Mouse (Mus musculus) naive thymus-derived CD4-positive, alpha-beta T cell, adult 2 months (primary cell): Measurements from ENCODE around the gene Zfp341.
A peak's percentile ranks its signal among the peaks of the same experiment; 100 is the strongest.

ENCODE experiments used
- DNase-seq: peaks from one replicate; pipeline ENCODE4 v3.0.0-alpha.2; 2011; ENCODE audit warnings: low read depth

Gene Zfp341

DNA sequence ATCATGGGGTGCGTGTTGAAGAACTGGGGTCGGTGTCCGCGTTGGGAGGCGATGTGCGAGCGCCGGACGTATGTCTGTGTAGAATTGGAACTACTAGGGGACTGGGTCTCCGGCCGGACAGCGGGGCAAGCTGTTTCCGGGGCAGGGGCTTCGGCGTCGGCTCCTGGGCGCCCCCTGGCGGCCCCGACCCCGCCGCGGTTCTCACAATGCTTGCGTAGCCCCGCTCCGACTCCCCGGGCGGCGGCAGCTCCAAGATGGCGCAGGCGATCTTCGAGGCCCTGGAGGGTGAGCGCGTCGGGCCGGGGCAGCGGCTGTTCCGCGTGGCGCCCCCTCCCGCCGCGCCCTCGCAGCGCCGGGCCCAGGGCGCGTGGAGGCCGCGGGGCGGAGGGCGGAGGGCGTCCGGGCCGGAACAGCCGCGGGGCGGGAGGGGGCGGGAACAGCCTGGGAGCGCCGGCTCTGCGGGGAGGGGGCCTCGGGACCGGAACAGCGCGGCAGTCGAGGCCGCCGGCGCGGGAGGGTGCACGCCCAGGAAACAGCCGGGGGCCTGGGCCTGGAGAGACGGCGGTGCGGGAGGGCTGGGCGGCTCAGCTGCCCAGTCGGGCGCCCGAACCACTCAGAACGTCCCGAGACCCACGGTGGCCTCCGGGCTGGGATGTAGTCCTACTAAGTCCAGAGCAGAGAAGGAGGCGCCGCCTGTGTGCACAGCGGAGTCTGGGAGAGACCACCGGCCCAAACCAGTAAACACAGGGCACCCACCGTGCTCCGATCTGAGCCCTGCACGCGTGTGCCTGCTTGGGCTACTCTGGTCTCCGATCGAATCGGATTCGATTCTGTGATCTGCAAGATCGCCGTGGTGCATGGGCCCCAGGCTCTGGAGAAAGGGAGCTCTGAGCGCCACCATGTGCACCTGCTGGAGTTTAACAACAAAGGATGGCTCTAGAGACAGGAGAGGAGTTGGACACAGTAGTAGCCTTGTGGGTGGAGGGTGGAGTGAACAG, at the start of gene Zfp341, which contains the start of gene 4930519P11Rik:
Gene Zfp341 (plus strand): TSS at position 180 of the 998 bp plus-strand sequence.
Gene 4930519P11Rik (minus strand): TSS at position 320 of the 998 bp plus-strand sequence.
- DNase-seq, result peak; percentile 94

DNA sequence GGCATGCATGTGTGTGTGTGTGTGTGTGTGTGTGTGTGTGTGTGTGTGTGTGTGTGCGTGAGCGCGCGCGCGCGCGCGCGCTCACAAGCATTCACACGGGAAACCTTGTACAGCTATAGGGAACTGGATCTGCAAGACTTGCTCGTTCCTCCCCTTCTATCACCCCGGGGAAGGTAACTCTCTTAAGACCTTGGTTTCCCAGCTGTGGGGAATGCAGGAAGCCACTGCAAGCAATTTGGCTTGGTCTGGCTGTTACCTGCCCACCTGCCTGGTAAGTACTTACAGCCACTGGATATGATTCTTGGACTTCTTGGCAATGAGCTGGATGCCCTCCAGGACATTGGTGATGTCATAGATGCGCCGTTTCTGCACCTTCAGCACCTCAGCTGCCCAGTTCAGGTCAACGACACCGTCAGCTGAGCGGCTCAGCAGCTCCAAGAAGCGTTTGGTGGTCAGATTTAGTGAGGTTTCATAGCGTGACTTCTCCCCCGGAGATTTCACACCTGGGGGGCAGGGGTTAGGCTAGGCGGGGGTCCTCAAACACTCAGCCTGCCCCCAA, 49.4 kb upstream of the Zfp341 start:
- no peak for DNase-seq

DNA sequence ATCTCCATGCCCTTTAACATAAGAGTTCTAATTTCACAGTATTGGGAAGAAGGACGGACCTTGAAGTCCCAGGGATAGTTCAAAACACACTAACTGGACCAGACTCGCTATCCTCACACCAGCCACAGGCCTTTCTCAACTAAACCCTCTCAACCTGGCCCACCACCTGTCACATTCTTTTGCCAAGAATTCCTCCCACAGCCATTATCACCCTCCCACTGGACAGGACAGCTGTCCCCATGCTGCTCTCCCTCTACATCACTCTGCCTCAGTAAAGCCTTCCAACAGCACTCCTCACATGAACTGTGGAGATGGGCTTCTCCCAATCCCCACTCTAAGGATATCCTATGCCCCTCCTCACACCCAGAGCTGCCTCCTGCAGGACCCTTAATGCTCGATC, 47.5 kb upstream of the Zfp341 start:
- DNase-seq, result no peak

DNA sequence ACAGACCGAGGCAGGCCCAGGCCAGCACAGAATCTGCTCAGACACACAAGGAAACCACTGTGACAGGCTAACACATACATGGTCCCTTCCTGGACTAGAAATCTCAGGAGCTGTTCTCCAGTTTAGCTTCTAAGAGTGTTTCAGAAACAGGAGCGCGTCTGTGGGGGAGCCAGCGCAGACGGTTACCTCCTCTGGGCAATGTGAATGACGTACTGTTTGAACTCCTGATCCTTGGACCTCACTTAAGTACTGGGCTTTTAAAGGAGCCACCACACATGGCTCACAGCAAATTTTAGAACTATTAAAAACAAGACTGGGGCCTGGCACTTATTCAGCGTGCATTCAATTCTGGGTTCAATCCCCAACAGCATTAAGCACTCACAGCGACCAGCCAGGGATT, 46.5 kb upstream of the Zfp341 start:
- no peak for DNase-seq

DNA sequence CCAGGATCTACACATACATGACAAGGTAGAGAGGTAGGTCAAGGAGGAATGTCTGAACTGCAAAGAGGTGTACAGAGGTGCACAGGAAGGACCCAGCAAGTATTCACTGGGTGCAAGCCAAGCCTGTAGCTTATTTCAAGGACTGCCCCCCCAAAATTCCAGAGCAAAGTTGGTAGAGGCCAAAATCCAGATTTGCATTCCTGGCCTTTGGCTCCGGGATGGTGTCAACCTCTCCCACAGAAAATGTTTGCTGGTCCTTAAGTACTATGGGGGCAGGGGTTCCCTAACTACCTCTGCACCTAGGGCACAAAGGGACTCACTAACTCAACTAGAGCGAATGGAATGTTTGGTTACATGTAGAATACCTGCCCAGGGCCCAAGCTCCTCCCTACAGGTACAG, 45.3 kb upstream of the Zfp341 start:
- DNase-seq, result no peak

DNA sequence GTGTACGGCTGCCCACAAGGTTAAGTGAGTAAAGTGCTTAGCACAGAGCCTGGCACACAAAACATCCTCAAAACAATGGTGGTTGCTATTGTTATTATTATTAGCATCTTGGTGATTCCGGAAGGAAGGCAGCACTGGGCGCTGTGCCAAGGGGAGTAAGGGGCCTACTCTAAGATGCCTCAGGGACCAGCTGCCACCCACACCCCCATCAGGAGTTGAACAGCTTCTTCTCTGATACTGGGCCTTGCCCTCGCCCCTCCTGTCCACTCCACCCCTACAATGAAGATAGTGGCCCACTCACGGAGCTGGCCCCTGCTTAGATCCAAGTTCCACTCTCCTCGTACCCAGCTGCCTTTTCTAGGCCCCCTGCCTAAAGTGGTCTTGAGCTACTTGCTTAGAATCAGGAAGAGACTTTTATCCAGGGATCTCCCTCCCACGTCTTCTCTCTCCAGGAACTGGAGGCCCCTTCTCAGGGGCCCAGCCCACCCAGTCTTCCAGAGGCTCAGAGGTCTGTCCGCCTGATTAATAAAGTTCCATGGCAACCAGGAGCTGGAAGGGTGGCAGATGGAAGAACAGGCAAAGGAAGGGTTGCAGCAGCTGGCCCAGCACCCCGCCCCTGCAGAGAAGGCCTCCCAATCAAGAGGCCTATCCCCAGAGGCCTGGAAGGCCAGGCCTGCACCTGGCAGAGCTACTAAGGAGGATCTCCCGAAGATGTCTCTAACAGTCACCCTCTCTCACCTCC, 44.6 kb upstream of the Zfp341 start:
- DNase-seq, result no peak

DNA sequence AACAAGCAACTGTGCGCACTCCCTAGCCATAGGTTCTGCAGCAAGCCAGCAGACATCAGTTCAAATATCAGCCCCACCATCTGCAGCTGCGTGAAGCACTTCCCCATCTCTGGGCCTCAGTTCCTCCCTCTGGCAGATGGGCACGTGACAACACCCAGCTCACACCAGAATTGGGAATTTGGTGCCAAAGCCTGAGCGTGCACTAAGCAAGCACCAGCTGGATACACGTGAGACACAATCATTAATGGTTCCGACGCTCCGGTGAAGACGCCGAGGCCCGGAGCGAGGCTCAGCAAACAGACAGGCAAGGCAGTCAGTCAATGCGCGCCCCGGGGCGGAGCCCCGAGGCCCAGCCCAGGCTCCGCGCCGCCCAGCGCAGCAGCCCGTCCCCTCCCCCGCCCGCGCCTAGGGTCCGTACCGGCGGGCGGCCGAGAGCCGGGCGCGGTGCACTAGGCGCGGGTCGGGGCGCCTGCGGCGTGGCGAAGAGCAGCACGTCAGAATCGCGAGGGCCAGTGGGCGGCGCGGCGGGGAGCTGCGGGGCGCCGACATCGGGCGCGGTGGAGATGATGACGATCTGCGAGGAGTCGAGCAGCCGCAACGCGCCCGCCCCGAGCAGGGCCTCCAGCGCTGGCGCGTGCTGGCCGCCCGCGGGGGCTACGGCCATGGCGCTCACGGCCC, 43.9 kb upstream of the Zfp341 start:
- DNase-seq, result peak; percentile 73

- peak; percentile 95 for DNase-seq
Observed at GRCm38 (mm10) chr2:154569836-154570286, 43.2 kb upstream of the Zfp341 start, which contains the start of gene E2f1. TSS of gene E2f1 (minus strand) at chr2:154569892.

- DNase-seq, result peak; percentile 26
Observed at GRCm38 (mm10) chr2:154570666-154571065, 42.4 kb upstream of the Zfp341 start.

DNA sequence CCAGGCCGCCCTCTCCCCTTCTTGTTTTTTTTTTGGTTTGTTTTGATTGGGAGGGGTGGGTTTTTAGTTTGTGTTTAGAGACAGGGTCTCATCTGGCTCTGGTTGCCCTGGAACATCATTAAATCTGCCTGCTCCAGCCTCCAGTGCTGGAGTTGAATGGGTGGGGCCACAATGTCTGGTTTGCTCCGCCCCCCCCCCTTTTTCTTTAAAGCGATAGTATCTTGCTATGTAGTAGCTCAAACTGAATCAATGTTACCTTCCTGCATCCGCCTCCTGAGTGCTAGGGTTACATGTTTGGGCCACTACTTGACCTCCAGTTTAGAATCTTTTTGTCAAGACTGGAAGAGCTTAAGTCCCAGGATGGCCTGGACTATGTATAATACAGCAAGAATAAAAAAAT, 41.8 kb upstream of the Zfp341 start:
- DNase-seq, result peak; percentile 18

DNA sequence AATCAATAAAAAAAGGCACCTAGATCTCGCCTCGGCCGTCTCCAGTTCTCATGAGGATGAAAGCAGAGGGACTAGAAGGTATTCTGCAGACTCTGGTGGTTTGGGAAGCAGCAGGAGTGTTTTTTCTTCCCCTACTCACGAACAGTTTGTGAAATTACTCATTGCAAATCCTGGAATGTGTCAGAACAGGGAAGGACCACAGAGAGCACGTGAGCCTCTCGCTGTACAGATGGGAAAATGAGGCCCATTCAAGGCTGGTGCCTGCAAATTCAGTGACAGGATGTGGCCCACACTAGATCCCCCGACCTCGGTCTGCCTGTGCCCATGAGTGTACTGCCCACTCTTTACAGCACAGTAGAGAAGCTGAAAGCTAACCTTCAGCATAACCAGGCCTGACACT, 41.1 kb upstream of the Zfp341 start:
- no peak for DNase-seq

GRCm38 (mm10) chr2:154572996-154573395, 40.1 kb upstream of the Zfp341 start:
- no peak for DNase-seq

DNA sequence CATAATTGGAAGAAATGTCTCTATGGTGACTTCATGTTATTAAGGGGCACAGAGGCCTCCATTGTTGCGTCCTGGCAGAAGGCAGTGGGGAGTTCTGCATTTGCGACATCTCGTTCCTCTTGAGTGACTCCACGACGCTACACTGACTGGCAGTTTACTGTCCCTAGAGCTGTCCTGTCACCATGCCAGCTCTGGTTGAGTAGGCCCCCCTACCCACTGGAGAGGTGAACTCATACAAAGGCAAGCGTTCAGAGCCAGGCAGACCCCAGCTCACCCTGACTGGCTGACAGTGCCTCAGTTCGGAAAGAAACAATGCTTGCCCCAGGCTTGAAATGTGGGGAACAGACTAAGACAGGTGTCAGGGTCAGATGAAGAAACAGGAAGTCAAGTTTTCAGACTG, 38.8 kb upstream of the Zfp341 start:
- DNase-seq, result no peak

DNA sequence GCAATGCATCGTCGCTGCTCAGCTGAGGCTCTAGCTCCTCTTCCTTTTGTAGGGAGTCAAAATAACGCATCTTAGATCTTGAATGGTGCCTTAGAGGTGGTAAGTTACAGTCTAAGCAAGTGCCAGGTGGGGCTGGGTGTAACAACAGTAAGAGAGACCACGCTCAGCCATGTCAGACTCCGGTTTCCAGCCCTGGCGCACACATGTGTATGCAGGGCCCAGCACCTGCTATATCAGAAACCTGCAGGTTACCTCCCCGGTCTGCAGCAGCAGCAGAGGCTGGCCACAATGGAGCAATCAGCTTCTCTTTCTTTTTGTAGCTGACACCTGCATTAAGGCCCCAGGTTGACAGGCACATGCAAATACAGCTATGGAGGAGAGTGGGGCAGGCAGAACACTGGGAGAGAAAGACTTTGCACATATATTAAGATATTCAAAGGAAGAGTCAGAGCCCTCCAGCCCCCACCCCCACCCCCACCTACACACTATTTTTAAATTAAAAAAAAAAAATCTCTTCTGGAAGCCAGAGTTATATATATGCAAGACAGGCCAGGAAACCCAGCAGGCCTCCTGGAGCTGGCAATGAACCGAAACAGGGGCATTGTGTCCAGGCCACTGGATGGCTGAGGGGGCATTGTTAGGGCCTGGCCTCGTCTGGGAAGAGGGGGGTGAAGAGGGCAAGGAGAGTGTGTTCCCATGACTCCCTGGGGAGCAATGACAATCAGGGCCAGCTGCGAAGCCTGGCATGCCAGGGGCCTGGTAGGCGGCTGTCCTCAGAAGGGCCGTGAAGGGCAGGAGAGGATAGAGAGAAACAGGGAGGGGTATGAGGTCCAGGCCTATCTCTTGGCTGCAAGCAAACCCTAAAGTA, 36.0 kb upstream of the Zfp341 start:
- DNase-seq, result no peak

- DNase-seq, result no peak
Observed at GRCm38 (mm10) chr2:154577744-154578067, 35.4 kb upstream of the Zfp341 start.

DNA sequence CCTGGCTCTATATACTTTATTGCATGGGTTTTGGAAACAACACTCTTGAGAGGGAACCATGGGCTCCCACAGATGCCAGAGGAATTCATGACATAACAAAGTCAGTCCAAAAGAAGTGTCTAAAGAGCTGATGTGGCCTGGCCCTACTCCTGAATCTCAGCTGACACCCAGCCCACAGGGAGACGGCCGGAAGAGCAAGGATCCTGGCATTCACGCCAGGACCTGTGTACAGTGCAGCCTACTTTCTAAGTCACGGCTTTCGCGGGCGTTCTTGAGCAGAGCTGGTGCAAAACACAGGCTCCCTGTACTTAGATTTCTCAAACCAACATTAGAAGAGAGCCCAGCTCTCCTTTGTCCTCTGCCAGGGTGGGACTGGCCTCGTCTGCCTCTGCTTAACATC, 32.5 kb upstream of the Zfp341 start:
- no peak for DNase-seq

DNA sequence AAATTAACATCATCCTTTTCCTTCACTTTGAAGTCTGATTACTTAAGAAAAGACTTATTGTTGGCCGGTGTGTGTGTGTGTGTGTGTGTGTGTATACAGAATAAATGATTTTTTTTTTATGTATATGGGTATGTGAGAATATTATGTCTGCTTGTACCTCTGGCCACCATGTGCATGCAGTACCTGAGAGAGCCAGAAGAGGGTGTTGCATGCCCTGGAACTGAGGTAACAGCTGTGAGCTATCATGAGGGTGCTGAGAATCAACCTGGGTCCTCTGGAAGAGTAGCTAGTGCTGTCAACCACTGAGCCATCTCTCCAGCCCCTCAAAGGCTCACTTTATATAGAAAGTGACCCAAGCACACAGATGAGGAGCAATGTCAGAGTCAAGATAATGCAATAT, 31.7 kb upstream of the Zfp341 start:
- no peak for DNase-seq

GRCm38 (mm10) chr2:154583906-154584872, 28.9 kb upstream of the Zfp341 start:
- DNase-seq, result no peak

GRCm38 (mm10) chr2:154584931-154585601, 28.0 kb upstream of the Zfp341 start:
- no peak for DNase-seq
